Mouse (Mus musculus): ENCODE measurements around the gene Fndc3b. TPM values are rescaled to one million over a fixed set of nuclear protein-coding genes. Genes with fewer than 3 reads are reported as not detected.

The Fndc3b gene
- polyA plus RNA-seq, 1 experiment = 130 TPM

DNA sequence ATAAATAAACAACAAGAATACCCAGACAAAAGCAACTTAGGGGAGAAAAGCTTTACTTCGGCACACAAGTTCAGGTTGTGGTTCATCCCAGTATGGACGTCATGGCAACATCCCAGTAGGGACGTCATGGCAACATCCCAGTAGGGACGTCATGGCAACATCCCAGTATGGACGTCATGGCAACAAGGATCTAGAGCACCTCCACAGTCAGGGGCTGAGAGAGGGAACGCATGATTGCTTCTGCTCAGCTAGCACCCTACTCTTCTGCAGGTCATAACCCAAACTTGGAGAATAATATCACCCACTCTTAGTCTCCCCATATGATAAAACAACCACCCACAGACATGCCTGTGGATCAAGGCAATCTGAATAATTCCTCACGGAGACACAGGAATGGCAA lies 29.0 kb upstream of the Fndc3b start:
- no peaks in the 10 kb centered on the region for H3K4me1 ChIP-seq (ENCODE audit: control insufficient read depth, insufficient read depth, low read length)
- no peak overlapping the region for H3K4me3 ChIP-seq (ENCODE audit: insufficient read depth, low read length)
- no peak overlapping the region for H3K27ac ChIP-seq (ENCODE audit: insufficient read depth, low read length)
- TF ChIP-seq POLR2A (IDR thresholded peaks at IDR 0.05; ENCODE audit: low read depth, low read length) (no peak), CTCF (IDR thresholded peaks at IDR 0.05; ENCODE audit: borderline replicate concordance, insufficient read depth, low read length) (no peak)

DNA sequence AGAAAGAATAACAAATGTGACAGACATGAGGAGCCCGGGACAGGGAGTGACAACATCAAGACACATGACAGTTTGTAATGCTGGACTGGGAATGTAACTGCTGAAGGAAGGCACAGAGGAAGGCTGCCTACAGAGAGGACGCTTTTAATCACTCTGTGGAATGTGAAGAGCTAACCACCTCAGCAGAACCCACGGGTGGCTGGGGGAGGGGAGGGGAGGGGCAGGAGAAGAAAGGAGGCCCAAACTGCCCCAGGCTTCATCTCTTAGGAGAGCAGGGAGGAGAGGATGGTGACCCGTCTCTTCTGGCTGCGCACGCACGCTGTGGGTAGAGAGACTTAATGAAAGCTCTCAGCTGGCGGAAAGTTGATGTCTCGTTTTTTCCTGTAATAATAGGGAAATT lies 25.1 kb upstream of the Fndc3b start:
- TF ChIP-seq POLR2A (IDR thresholded peaks at IDR 0.05; ENCODE audit: low read depth, low read length) = no peak
- Histone ChIP-seq H3K4me1 (ENCODE audit: control insufficient read depth, insufficient read depth, low read length) (no peaks in the 10 kb centered on the region), H3K27ac (ENCODE audit: insufficient read depth, low read length) (no peak overlapping the region), H3K4me3 (ENCODE audit: insufficient read depth, low read length) (no peak overlapping the region)

DNA sequence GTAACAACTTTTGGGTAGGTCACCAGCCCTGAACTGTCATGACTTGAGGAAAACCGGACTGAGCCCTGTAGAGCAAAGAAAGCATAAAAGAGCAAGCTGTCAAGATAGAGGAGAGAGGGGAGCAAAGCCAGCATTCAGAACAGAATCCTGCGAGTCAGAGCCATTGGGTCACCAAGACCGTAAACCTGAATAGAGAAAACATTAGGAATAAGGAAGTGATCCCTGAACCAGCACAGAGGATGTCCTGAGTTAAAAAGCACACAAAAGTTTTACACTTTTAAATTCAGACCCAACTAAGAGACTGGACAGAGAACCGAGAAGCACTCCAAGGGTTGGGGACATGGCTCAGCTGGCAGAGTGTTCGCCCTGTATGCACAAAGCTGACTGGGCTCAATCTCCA lies 24.0 kb upstream of the Fndc3b start:
- TF ChIP-seq POLR2A (IDR thresholded peaks at IDR 0.05; ENCODE audit: low read depth, low read length) = no peak
- no peaks in the 10 kb centered on the region for H3K4me1 ChIP-seq (ENCODE audit: control insufficient read depth, insufficient read depth, low read length)
- H3K4me3 ChIP-seq (ENCODE audit: insufficient read depth, low read length) = no peak overlapping the region
- H3K27ac ChIP-seq (ENCODE audit: insufficient read depth, low read length) = no peak overlapping the region

DNA sequence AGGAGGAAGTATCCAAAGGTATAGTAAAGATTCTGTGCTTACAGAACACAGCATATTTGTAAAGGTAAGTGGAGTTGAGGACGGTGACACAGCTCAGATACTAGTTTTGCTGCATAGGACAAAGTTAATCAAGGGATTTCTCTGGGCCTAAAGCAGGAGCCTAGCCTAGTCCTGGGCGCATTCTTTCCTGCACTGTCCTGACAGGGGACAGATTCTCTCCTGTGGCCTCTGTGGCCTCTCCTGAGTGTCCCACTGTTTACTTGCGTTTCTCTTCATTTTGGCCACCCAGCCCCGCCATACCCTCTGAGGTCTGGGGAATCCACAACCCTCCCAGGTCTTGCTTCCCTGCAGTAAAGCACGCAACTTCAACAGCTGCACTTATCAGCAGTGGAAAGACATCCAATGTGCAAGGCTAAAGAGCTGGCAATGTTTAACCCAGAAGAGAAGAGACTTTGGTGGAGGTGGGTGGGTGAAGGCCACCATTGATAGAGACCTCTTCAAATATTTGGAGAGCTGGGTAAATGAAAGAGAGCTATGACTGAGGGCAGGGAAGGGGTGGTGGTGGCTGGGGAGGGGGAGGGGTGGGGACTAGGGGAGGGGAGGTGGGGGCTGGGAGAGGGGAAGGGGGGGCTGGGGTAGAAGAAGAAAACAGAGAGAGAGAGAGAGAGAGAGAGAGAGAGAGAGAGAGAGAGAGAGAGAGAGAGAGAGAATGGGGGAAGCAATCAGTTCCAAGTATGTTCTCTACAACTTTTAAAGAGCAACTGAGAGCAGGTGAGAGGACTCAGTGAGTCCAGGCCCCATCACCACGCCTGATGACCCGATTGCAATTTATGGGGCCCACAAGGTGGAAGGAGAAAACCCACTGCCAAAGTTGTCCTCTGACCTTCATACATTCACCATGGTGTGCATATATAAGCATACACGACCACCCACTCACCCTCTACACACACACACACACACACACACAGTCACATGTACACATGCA lies 18.0 kb upstream of the Fndc3b start:
- H3K4me3 ChIP-seq (ENCODE audit: insufficient read depth, low read length) = no peak overlapping the region
- peaks cover 2% of the 10 kb centered on the region; the same call in 1 of the 2 replicates for H3K4me1 ChIP-seq (ENCODE audit: control insufficient read depth, insufficient read depth, low read length)
- TF ChIP-seq POLR2A (IDR thresholded peaks at IDR 0.05; ENCODE audit: low read depth, low read length) = no peak
- TF ChIP-seq CTCF (IDR thresholded peaks at IDR 0.05; ENCODE audit: borderline replicate concordance, insufficient read depth, low read length) = no peak
- no peak overlapping the region for H3K27ac ChIP-seq (ENCODE audit: insufficient read depth, low read length)

GRCm38 (mm10) chr3:27728176-27728575 lies 17.1 kb upstream of the Fndc3b start:
- Histone ChIP-seq H3K4me3 (ENCODE audit: insufficient read depth, low read length) (no peak overlapping the region), H3K27ac (ENCODE audit: insufficient read depth, low read length) (no peak overlapping the region), H3K4me1 (ENCODE audit: control insufficient read depth, insufficient read depth, low read length) (peaks cover 2% of the 10 kb centered on the region; the same call in 1 of the 2 replicates)
- no peak for TF ChIP-seq POLR2A (IDR thresholded peaks at IDR 0.05; ENCODE audit: low read depth, low read length)
- TF ChIP-seq CTCF (IDR thresholded peaks at IDR 0.05; ENCODE audit: borderline replicate concordance, insufficient read depth, low read length) = no peak

DNA sequence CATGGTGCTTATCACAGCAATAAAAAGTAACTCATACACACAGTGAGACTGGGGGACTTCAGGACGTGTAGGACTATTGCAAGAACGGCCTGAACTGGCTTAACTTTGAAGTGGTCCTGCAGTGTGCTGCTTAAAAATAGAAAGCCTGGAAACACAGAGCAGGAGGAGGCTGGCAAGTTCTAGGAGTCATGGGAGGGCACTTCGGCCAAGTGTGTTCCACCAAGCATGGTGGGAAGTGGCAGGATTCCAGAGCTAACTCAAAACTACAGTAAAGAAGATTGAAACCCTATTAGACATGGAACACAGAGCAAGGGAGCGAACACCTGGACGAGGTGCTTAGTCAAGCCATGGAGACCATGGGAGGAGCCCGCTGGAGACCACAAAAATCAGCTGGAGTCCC lies 14.6 kb upstream of the Fndc3b start:
- no peak overlapping the region for H3K27ac ChIP-seq (ENCODE audit: insufficient read depth, low read length)
- peaks cover 2% of the 10 kb centered on the region; the same call in 1 of the 2 replicates for H3K4me1 ChIP-seq (ENCODE audit: control insufficient read depth, insufficient read depth, low read length)
- no peak overlapping the region for H3K4me3 ChIP-seq (ENCODE audit: insufficient read depth, low read length)
- TF ChIP-seq POLR2A (IDR thresholded peaks at IDR 0.05; ENCODE audit: low read depth, low read length) = no peak
- no peak for TF ChIP-seq CTCF (IDR thresholded peaks at IDR 0.05; ENCODE audit: borderline replicate concordance, insufficient read depth, low read length)

- H3K4me3 ChIP-seq (ENCODE audit: insufficient read depth, low read length) = no peak overlapping the region
These were observed 13.1 kb upstream of the Fndc3b start for GRCm38 (mm10) chr3:27724208-27724607.

GRCm38 (mm10) chr3:27718829-27719365 lies 7.8 kb upstream of the Fndc3b start:
- Histone ChIP-seq H3K4me1 (ENCODE audit: control insufficient read depth, insufficient read depth, low read length) (peaks cover 6% of the 10 kb centered on the region; the same call in 1 of the 2 replicates), H3K4me3 (ENCODE audit: insufficient read depth, low read length) (no peak overlapping the region), H3K27ac (ENCODE audit: insufficient read depth, low read length) (no peak overlapping the region)
- TF ChIP-seq CTCF (IDR thresholded peaks at IDR 0.05; ENCODE audit: borderline replicate concordance, insufficient read depth, low read length) (no peak), POLR2A (IDR thresholded peaks at IDR 0.05; ENCODE audit: low read depth, low read length) (no peak)

More at GRCm38 (mm10) chr3:27724208-27724607, 13.1 kb upstream of the Fndc3b start:
- Histone ChIP-seq H3K4me1 (ENCODE audit: control insufficient read depth, insufficient read depth, low read length) (peaks cover 2% of the 10 kb centered on the region; the same call in 1 of the 2 replicates), H3K27ac (ENCODE audit: insufficient read depth, low read length) (no peak overlapping the region)
- TF ChIP-seq CTCF (IDR thresholded peaks at IDR 0.05; ENCODE audit: borderline replicate concordance, insufficient read depth, low read length) = no peak
- no peak for TF ChIP-seq POLR2A (IDR thresholded peaks at IDR 0.05; ENCODE audit: low read depth, low read length)

- no peak overlapping the region for H3K27ac ChIP-seq (ENCODE audit: insufficient read depth, low read length)
- peaks cover 8% of the 10 kb centered on the region; the same call in 1 of the 2 replicates for H3K4me1 ChIP-seq (ENCODE audit: control insufficient read depth, insufficient read depth, low read length)
- H3K4me3 ChIP-seq (ENCODE audit: insufficient read depth, low read length) = no peak overlapping the region
- no peak for TF ChIP-seq CTCF (IDR thresholded peaks at IDR 0.05; ENCODE audit: borderline replicate concordance, insufficient read depth, low read length)
- TF ChIP-seq POLR2A (IDR thresholded peaks at IDR 0.05; ENCODE audit: low read depth, low read length) = no peak
These were observed 2.9 kb upstream of the Fndc3b start for GRCm38 (mm10) chr3:27713971-27714370.

GRCm38 (mm10) chr3:27712421-27712820 lies 1.3 kb upstream of the Fndc3b start:
- Histone ChIP-seq H3K4me1 (ENCODE audit: control insufficient read depth, insufficient read depth, low read length) (0 out of 2 replicates have a peak, but pooled peaks cover 3% of the 10 kb centered on the region), H3K27ac (ENCODE audit: insufficient read depth, low read length) (no peak overlapping the region), H3K4me3 (ENCODE audit: insufficient read depth, low read length) (no peak overlapping the region)
- TF ChIP-seq CTCF (IDR thresholded peaks at IDR 0.05; ENCODE audit: borderline replicate concordance, insufficient read depth, low read length) (no peak), POLR2A (IDR thresholded peaks at IDR 0.05; ENCODE audit: low read depth, low read length) (no peak)

All from embryonic fibroblast, embryonic 13.5 days (primary cell).